Comparison of ENCODE assay signal across 8 mouse cellular contexts in the genomic region with DNA sequence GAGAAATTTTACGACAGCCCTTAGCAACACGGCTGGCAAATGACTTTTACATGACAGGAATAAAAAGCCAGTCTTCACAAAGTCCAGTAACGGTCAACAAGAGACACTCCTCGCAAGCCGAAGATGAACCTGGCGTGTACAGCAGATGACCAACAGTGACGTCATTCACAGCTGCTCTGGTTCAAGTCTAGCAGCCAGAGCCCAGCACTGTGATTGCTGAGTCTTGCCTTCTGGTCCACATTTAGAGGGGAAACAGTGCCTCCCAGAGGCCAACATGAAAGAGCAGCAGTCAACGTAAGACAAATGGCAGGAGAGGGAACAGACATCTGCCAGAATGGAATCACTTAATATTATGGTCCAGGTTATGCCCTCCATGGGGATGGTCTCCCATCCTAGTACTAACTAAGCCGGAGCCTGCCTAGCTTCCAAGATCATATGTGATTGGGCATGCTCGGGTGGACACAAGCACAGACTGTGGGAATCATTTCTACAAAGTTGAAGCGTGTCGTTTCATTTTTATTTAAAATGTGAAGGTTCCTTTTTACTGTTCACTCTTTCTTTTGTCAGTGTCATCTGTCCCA. TPM values are rescaled to one million over a fixed set of nuclear protein-coding genes. Genes with fewer than 3 reads are reported as not detected.
DNase-seq lines count a peak whose midpoint lies in the region; ATAC-seq lines count a peak whose summit lies in the region.

No protein-coding gene starts in this region.

- 0 out of 2 replicates have a peak, but pooled peaks cover under 1% of the 10 kb centered on the region for H3K9me3 ChIP-seq in hindbrain, embryonic 14.5 days (ENCODE audit: control insufficient read depth, low read length)

- no peak overlapping the region for H3K4me3 ChIP-seq in hindbrain, embryonic 14.5 days (replicated peaks; ENCODE audit: low read length)

- no peaks in the 10 kb centered on the region for H3K36me3 ChIP-seq in hindbrain, embryonic 14.5 days (replicated peaks; ENCODE audit: control insufficient read depth, insufficient read depth)

- H3K27ac ChIP-seq in hindbrain, embryonic 14.5 days: no peak overlapping the region

- 56% methylated on average over 12 of the region's 12 CpGs for WGBS in hindbrain, embryonic 14.5 days

- DNase-seq in Muller cell, postnatal 12 days (ENCODE audit: inconsistent ontology term): peak; percentile 75
- peak; percentile 77 to 78 for DNase-seq in cerebellum, adult 18-20 months
- DNase-seq in frontal cortex, postnatal 25 days (ENCODE audit: low spot score in 2 of 2): peak; percentile 26 to 58
- DNase-seq in hindbrain, embryonic 14.5 days (ENCODE audit: low spot score): peak; percentile 68
- DNase-seq in layer of hippocampus, postnatal 10 days (ENCODE audit: low spot score in 2 of 2): peak; percentile 66 to 73
- peak; percentile 77 for DNase-seq in lung, postnatal 36 days
- peak; percentile 80 for DNase-seq in right cerebral cortex, adult 18-20 months
- peak; percentile 38 to 64 for DNase-seq in urinary bladder, postnatal 4 days (ENCODE audit: low spot score in 2 of 2)

- H3K4me2 ChIP-seq in hindbrain, embryonic 14.5 days (replicated peaks): no peak overlapping the region

- H3K9ac ChIP-seq in hindbrain, embryonic 14.5 days: no peak overlapping the region

- H3K4me1 ChIP-seq in hindbrain, embryonic 14.5 days (replicated peaks; ENCODE audit: control insufficient read depth, insufficient read depth, low read length): no peaks in the 10 kb centered on the region

- ATAC-seq in hindbrain, embryonic 14.5 days (ENCODE audit: low FRiP score): peak; percentile 40; the same call in 1 of the 2 replicates

- H3K27me3 ChIP-seq in hindbrain, embryonic 14.5 days (ENCODE audit: control insufficient read depth, insufficient read depth, low read length): no peaks in the 10 kb centered on the region

RNA-seq across cellular contexts. Expression of gene Uso1, which starts 19.8 kb away (rescaled TPM):
- 27.4 and 30.9 TPM in 2 replicates for polyA plus RNA-seq in hindbrain, embryonic 14.5 days (2014; fragmentation: Nextera tagmentation; extraction: Ambion mirVana)
- total RNA-seq in layer of hippocampus, postnatal 10 days (2021): 10 to 100 TPM; 67.4 to 68.2 TPM

RNA-seq across cellular contexts. Expression of gene G3bp2, which starts 34.4 kb away (rescaled TPM):
- polyA plus RNA-seq in hindbrain, embryonic 14.5 days (2014; fragmentation: Nextera tagmentation; extraction: Ambion mirVana): 377 and 384 TPM in 2 replicates
- total RNA-seq in layer of hippocampus, postnatal 10 days (2021): 100 to 1,000 TPM; 178 to 181 TPM
